Mouse (Mus musculus) forebrain, postnatal 0 days (tissue): ENCODE results near the gene Rmnd5b. TPM values are rescaled to one million over a fixed set of nuclear protein-coding genes. Genes with fewer than 3 reads are reported as not detected.

Experiments
- ATAC-seq: fragments of 200-750 bp; cut with Nextera tagmentation; 2 replicates; pipeline ENCODE4 v1.8.0; 2017; ENCODE audit warnings: mild to moderate bottlenecking, moderate library complexity
- DNase-seq: peaks from one replicate; pipeline ENCODE4 v3.0.0-alpha.2; 2015
- H3K27ac ChIP-seq: fragments of 300-500 bp; sonication (generic); 2 replicates; pipeline ENCODE4 v1.5.1; 2014; ENCODE audit warnings: low read depth, mild to moderate bottlenecking, antibody characterized with exemption, low read length, moderate library complexity, mixed read lengths
- H3K27me3 ChIP-seq: fragments of 300-500 bp; sonication (generic); 2 replicates; pipeline ENCODE4 v1.6.1; 2014; ENCODE audit warnings: mild to moderate bottlenecking, low read length, mixed read lengths; ENCODE audit not compliant: insufficient read depth
- H3K36me3 ChIP-seq: fragments of 300-500 bp; sonication (generic); 2 replicates; pipeline ENCODE4 v1.6.1; 2014; ENCODE audit warnings: mild to moderate bottlenecking, moderate library complexity; ENCODE audit not compliant: insufficient read depth
- H3K4me1 ChIP-seq: fragments of 300-500 bp; sonication (generic); 2 replicates; pipeline ENCODE4 v1.6.1; 2014; ENCODE audit warnings: antibody characterized with exemption; ENCODE audit not compliant: insufficient read depth
- H3K4me2 ChIP-seq: fragments of 300-500 bp; sonication (generic); 2 replicates; pipeline ENCODE4 v1.6.1; 2014; ENCODE audit warnings: low read depth, mild to moderate bottlenecking, moderate library complexity
- H3K4me3 ChIP-seq: fragments of 300-500 bp; sonication (generic); 2 replicates; pipeline ENCODE4 v1.5.1; 2014; ENCODE audit warnings: low read depth, low read length, mixed read lengths
- H3K9ac ChIP-seq: fragments of 300-500 bp; sonication (generic); 2 replicates; pipeline ENCODE4 v1.6.1; 2014; ENCODE audit warnings: mild to moderate bottlenecking
- H3K9me3 ChIP-seq: fragments of 300-500 bp; sonication (generic); 2 replicates; pipeline ENCODE4 v1.6.1; 2016; ENCODE audit warnings: low read length
- CTCF ChIP-seq: sonication (generic); IDR thresholded peaks from 2 replicates; pipeline ENCODE4 v1.5.1; 2016; ENCODE audit warnings: antibody characterized with exemption, control low read depth, low read depth
- WGBS: fragments of 180-500 bp; shearing (Covaris S2); extraction: QIAGEN DNeasy Blood & Tissue Kit; methylation state at CpG from one replicate; pipeline ENCODE4 v1.1.7; 2014; 5-methylcytosine and 5-hydroxymethylcytosine counted together
- polyA plus RNA-seq: library from polyadenylated mRNA; unstranded; fragments of >200 nt; fragmentation: Nextera tagmentation; extraction: Ambion mirVana; gene quantifications from 2 replicates; pipeline ENCODE4 v1.2.1, GENCODE M21; 2015
- total RNA-seq: library from RNA; depleted of rRNA; stranded (reverse); fragments of >200 nt; gene quantifications from 2 replicates; pipeline ENCODE4 v1.2.3, GENCODE M21; 2014

The Rmnd5b gene
- total and polyA plus RNA-seq, 2 experiments from 2014 or later: 70.7 to 74.4 TPM

- no peak for TF ChIP-seq CTCF
- ATAC-seq: no peak
- 85% methylated on average over 10 of the region's 10 CpGs for WGBS
Measured at GRCm38 (mm10) chr11:51656798-51657521, 21.3 kb upstream of the Rmnd5b start.

DNA sequence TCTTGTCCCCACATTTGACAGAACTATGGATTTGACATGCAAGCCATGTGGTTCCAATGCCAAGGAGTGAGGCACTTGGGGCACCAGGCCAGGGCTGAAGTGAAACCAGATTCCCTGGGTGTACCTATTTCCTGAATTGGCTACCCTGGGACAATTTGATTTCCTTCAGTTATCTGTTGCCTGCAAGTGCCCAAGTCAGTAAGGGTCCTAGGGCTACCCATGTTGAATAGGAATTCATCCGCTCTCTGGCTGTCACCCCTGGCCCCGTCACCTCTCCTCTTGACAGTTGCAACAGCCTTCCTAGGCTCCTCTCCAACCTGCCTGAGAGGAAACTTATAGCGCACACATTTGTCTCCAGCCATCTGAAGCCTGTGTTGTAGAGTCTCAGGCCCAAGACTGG is 19.2 kb upstream of the Rmnd5b start:
- 91% methylated on average over 3 of the region's 3 CpGs for WGBS
- H3K27me3 ChIP-seq: no peaks in the 10 kb centered on the region
- TF ChIP-seq CTCF: no peak
- ATAC-seq (no peak), DNase-seq (no peak)
- H3K9ac ChIP-seq: no peak overlapping the region
- H3K27ac ChIP-seq: no peak overlapping the region
- H3K4me3 ChIP-seq: no peak overlapping the region
- H3K4me2 ChIP-seq: no peak overlapping the region
- H3K9me3 ChIP-seq: no peaks in the 10 kb centered on the region
- H3K36me3 ChIP-seq: no peaks in the 10 kb centered on the region
- no peaks in the 10 kb centered on the region for H3K4me1 ChIP-seq

More at GRCm38 (mm10) chr11:51656798-51657521, 21.3 kb upstream of the Rmnd5b start:
- Histone ChIP-seq H3K9ac (no peak overlapping the region), H3K4me2 (no peak overlapping the region), H3K9me3 (no peaks in the 10 kb centered on the region), H3K36me3 (no peaks in the 10 kb centered on the region), H3K27ac (no peak overlapping the region), H3K4me1 (no peaks in the 10 kb centered on the region), H3K4me3 (no peak overlapping the region), H3K27me3 (no peaks in the 10 kb centered on the region)
- no peak for DNase-seq

- TF ChIP-seq CTCF: no peak
- DNase-seq (no peak), ATAC-seq (no peak)
- H3K36me3 ChIP-seq: no peaks in the 10 kb centered on the region
- H3K9ac ChIP-seq: no peak overlapping the region
- no peaks in the 10 kb centered on the region for H3K4me1 ChIP-seq
- 89% methylated on average over 6 of the region's 6 CpGs for WGBS
- H3K27ac ChIP-seq: no peak overlapping the region
- H3K27me3 ChIP-seq: no peaks in the 10 kb centered on the region
- H3K9me3 ChIP-seq: no peaks in the 10 kb centered on the region
- no peak overlapping the region for H3K4me3 ChIP-seq
- H3K4me2 ChIP-seq: no peak overlapping the region
Measured at GRCm38 (mm10) chr11:51653736-51654135, 18.0 kb upstream of the Rmnd5b start.

DNA sequence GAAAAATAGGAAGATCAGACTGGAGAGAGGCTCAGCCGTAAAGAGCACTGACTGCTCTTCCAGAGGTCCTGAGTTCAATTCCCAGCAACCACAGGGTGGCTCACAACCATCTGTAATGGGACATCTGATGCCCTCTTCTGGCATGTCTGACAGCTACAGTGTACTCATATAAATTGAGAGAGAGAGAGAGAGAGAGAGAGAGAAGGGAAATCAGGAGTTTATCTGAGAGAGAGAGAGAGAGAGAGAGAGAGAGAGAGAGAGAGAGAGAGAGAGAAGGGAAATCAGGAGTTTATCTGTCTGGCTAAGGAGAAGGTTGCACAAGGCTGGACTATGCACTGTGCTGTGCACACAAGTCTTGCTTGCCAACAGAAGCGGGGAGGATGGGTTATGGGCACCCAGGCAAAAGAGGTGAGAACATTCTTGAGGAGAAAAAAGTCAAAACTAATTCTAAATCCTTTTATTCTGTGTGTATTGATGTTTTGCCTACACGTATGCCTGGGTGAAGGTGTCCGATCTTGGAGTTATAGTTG is 17.3 kb upstream of the Rmnd5b start:
- H3K4me1 ChIP-seq: no peaks in the 10 kb centered on the region
- DNase-seq (no peak), ATAC-seq (no peak)
- H3K4me2 ChIP-seq: no peak overlapping the region
- H3K27ac ChIP-seq: no peak overlapping the region
- H3K9ac ChIP-seq: no peak overlapping the region
- no peaks in the 10 kb centered on the region for H3K9me3 ChIP-seq
- WGBS: 85% methylated on average over 4 of the region's 4 CpGs
- TF ChIP-seq CTCF: no peak
- H3K36me3 ChIP-seq: no peaks in the 10 kb centered on the region
- H3K27me3 ChIP-seq: no peaks in the 10 kb centered on the region
- no peak overlapping the region for H3K4me3 ChIP-seq

GRCm38 (mm10) chr11:51650691-51651515 is 15.2 kb upstream of the Rmnd5b start, which contains the start of the genes N4bp3 and D930048N14Rik:
TSS of gene N4bp3 (minus strand) at chr11:51650842.
TSS of gene D930048N14Rik (plus strand) at chr11:51650954.
- DNase-seq (peak; percentile 56), ATAC-seq (peak; percentile 86)
- Histone ChIP-seq H3K27me3 (no peaks in the 10 kb centered on the region), H3K27ac (0 out of 2 replicates have a peak within 1 kb of the TSS, but pooled peaks have one; percentile 29), H3K36me3 (no peaks in the 10 kb centered on the region), H3K9ac (peak within 1 kb of the TSS; percentile 73), H3K4me2 (peak within 1 kb of the TSS; percentile 86), H3K4me3 (peak within 1 kb of the TSS; percentile 64), H3K4me1 (no peaks in the 10 kb centered on the region), H3K9me3 (no peaks in the 10 kb centered on the region)
- WGBS: 2% methylated on average over 70 of the region's 70 CpGs
- TF ChIP-seq CTCF: no peak; the same call in 1 of the 2 replicates

- no peaks in the 10 kb centered on the region for H3K27me3 ChIP-seq
- WGBS: 5% methylated on average over 30 of the region's 30 CpGs
- ATAC-seq: peak; percentile 34; the same call in 1 of the 2 replicates
- no peak for DNase-seq
- no peaks in the 10 kb centered on the region for H3K4me1 ChIP-seq
- H3K9me3 ChIP-seq: no peaks in the 10 kb centered on the region
- H3K9ac ChIP-seq: peak overlapping the region; percentile 73
- 0 out of 2 replicates have a peak overlapping the region, but pooled peaks have one; percentile 29 for H3K27ac ChIP-seq
- H3K4me3 ChIP-seq: peak overlapping the region; percentile 64
- H3K4me2 ChIP-seq: peak overlapping the region; percentile 86
- H3K36me3 ChIP-seq: no peaks in the 10 kb centered on the region
- no peak for TF ChIP-seq CTCF
Measured at GRCm38 (mm10) chr11:51650261-51650660, 14.6 kb upstream of the Rmnd5b start.
